Mouse (Mus musculus) mesoderm, embryonic 11.5 days (tissue): ENCODE measurements at regions not wholly inside any gene's neighbourhood (a gene's known extent, or its start where the extent isn't known, plus 50 kb on each side); places are given as distances from the start of the nearest gene placed in this dataset.

Experiments
- DNase-seq: peaks from one replicate; pipeline ENCODE4 v3.0.0-alpha.2; 2012; ENCODE audit warnings: low read depth, low spot score

- no peak for DNase-seq
These were observed 66.0 kb downstream of the Amer2 start for GRCm38 (mm10) chr14:60439106-60439505.

DNA sequence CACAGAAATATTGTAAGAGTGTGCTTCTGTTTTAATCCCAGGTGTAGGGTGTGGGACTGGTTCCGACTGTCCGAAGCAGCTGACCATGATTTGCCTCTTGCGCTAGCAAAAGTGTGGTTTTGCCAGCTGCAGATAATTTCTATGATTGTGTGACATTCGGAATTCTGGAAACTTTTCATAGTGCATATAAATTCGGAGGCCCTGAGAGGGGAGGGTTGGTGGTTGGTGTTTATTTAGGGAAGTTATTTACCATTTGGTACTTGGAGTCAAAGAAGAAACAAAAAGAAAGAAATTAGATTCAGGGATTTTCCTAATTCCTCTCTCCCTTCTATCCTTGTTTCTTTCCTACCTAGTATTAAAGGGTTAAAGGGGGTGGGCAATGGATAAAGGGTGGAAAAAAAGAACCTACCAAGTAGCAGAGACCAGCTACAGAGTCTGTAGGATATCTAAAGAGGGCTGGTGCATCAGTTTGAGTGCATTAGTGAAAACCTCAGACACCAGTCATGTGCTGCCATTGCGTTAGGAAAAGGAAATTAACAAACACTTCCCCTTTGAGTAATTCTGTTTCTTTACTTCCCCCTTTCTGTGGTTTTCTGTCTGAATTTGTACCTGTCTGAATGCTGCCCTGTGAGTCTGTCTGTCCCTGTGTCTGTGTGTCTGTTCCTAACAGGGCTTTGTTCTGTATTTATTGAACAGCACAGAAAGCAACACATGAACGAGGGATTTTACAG, 70.9 kb downstream of the Amer2 start:
- DNase-seq = no peak

DNA sequence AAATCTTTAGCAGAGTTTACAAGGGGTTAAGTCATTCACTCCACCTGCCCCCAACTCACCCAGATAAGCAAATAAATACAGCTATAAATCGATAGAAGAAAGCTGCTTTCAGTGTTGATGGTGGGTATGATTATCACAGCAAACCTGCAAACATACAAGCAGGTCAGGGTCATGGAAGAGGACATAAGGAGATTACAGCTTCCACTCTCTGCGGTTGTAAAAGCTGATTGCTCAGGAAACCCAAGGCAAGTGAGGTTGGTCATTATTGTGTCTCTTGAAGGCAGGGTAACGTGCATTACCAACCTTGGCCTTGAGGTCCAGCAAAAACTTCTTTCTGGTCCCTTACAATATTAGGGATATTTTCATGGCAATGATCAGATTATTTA, 71.5 kb downstream of the Amer2 start:
- no peak for DNase-seq

- no peak for DNase-seq
These were observed 73.0 kb downstream of the Amer2 start for GRCm38 (mm10) chr14:60446037-60446436.

GRCm38 (mm10) chr14:60451216-60451615, 78.2 kb downstream of the Amer2 start:
- no peak for DNase-seq

GRCm38 (mm10) chr14:60451684-60452083, 78.6 kb downstream of the Amer2 start:
- no peak for DNase-seq

- DNase-seq = no peak
These were observed 83.7 kb downstream of the Amer2 start for GRCm38 (mm10) chr14:60456767-60457166.

DNA sequence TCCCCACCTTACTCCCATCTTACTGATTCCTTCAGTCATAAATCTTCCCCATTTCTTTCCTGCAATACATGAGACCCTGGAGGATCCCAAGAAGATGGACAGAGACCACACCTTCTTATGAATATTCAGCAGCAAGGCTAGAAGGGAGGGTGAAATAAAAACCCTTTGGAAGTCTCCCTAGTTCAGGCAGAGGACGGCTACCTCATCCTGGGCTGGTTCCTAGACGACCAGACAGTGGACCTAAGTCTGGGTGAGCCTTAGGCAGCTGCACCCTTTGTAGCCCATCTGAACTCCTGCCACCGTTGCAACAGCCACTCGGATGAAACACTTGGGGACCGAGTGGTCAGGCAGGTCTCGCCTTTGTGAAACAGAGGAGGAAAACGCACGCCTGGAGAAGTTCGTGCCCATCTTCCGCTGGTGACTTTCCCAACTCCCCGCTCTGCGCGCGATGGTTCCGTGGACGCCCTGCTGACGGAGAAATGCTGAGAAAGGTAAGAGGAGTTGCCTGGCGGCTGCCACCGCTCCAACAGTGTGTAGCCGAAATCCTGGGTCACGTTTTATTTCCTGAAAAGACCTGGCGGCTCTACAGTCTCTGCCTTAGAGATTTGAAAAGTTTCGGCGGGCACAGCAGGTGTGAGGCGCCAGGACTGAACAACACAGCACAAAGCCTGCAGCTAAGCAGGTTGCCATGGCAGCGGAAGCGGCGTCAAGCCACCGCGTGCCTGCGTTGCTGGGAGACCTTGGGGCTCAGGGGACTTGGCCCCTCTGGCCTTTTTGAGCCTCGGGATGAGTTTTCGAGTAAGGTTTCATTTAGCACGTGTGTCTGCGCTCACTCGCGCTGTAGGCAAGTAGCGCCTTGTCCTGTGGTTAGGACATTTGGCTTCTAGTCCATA, 112.2 kb downstream of the Amer2 start:
- peak; percentile 92 for DNase-seq

- no peak for DNase-seq
These were observed 112.8 kb downstream of the Amer2 start for GRCm38 (mm10) chr14:60485889-60486274.

- peak; percentile 34 for DNase-seq
These were observed 113.3 kb downstream of the Amer2 start for GRCm38 (mm10) chr14:60486278-60486935.

GRCm38 (mm10) chr14:60489111-60489510, 116.1 kb downstream of the Amer2 start:
- DNase-seq = no peak

- DNase-seq = no peak
These were observed 117.8 kb downstream of the Amer2 start for GRCm38 (mm10) chr14:60490886-60491285.

GRCm38 (mm10) chr14:60495441-60495840, 122.4 kb downstream of the Amer2 start:
- no peak for DNase-seq

DNA sequence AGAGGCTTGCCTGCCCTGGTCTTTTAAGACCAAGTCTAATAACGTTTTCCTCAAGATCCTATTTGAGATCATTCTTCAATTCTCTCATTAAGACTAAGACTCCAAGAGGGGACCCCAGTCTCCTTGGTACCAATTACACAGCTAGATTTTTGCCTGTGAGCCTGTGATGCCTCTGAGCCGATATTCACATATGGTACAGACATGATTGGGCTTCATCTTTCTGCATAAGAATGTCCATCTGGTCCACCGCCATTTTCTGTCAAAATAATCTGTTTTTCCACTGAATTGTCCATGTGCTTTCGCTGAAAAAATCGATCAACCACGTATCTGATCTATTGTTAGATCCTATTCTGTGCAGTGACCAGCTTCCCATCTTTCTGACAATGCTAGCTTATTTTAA, 129.5 kb downstream of the Amer2 start:
- no peak for DNase-seq

- DNase-seq = no peak
These were observed 128.7 kb upstream of the Spata13 start for GRCm38 (mm10) chr14:60505066-60505465.

GRCm38 (mm10) chr14:60506296-60506695, 127.5 kb upstream of the Spata13 start:
- DNase-seq = peak; percentile 26

GRCm38 (mm10) chr14:60513560-60513959, 120.2 kb upstream of the Spata13 start:
- DNase-seq = peak; percentile 69

GRCm38 (mm10) chr14:60515094-60515786, 118.6 kb upstream of the Spata13 start:
- no peak for DNase-seq

DNA sequence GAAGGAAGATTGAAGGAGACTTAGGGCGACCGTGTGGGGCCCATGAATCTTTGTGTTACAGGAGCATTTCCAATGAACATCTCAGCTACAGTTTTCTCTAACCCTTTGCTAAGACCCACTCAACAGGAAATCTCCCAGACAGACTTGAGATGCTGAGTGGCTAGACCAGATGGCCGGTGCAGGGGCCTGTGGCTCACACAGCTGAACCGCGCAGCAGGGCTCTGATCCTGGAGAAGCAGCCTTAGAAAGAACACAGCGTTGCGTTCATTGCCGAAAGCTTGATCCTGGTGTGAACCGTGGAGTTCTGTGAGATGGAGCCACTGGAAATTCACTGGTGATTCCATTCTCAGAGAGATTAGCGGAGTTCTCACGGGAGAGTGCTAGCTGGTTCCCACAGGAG, 115.9 kb upstream of the Spata13 start:
- DNase-seq = no peak

DNA sequence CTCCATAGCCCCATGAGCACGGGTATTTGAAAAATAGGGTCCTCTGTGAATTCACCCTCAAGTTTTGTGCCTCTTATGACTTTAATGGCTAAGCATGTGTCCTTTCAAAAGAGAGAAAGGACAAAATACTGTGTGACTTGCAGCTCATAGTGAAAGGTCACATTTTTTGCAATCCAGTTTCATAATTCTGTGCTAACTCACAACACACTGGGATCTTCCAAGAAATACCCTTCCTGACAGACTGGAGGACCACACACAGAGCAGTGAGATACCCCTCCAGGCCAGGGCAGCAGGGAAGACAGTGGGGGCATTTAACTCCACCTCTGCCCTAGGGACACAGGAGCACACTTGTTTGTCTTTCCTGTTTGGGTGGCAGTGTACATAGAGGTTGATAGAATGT, 110.8 kb upstream of the Spata13 start:
- DNase-seq = no peak

DNA sequence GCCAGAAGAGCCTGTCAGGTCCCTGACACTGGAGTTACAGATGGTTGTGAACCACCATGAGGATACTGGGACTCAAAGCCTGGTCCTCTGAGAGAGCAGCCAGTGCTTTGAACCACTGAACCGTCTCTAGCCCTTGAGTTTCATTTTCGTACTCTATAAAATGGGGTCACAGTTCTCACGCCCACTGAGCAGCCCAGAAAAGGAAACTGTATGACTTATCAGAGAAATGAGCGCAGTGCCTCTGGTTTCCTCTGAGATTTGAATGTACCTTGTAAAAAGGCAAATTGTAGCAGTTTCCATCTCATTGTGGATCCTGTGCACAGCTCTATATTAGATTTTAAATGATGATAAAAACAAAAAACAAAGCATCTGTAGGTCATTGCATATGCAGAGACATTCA, 108.9 kb upstream of the Spata13 start:
- DNase-seq = no peak
